Mouse (Mus musculus) layer of hippocampus, adult 2 months (tissue): ENCODE data around the gene Wnt6. TPM values are rescaled to one million over a fixed set of nuclear protein-coding genes. Genes with fewer than 3 reads are reported as not detected.
"Not testable (repeated sequence)": the region's sequence is repeated elsewhere in the genome, so short reads cannot be mapped to it uniquely, and the experiment has no call there.

Source experiments
- DNase-seq, 2 experiments: peaks; one replicate each; pipeline ENCODE4 v3.0.0; 2022; ENCODE audit warnings: low spot score in 2 of 2
- H3K27ac ChIP-seq: fragments of 200-600 bp; 2 replicates; pipeline ENCODE4 v1.8.1; 2022
- H3K4me3 ChIP-seq: fragments of 200-600 bp; 2 replicates; pipeline ENCODE4 v1.8.1; 2022; ENCODE audit warnings: mild to moderate bottlenecking
- CTCF ChIP-seq: fragments of 200-600 bp; conservative IDR thresholded peaks from 2 replicates; pipeline ENCODE4 v1.8.1; 2022; ENCODE audit warnings: antibody characterized with exemption, mild to moderate bottlenecking, moderate library complexity
- total RNA-seq, 2 experiments: library from RNA; stranded (reverse); gene quantifications; 2 replicates each; pipeline ENCODE4 v1.2.3; 2021

Wnt6 gene
- total RNA-seq, 2 experiments from 2014 or later = 0.79 to 1.1 TPM

DNA sequence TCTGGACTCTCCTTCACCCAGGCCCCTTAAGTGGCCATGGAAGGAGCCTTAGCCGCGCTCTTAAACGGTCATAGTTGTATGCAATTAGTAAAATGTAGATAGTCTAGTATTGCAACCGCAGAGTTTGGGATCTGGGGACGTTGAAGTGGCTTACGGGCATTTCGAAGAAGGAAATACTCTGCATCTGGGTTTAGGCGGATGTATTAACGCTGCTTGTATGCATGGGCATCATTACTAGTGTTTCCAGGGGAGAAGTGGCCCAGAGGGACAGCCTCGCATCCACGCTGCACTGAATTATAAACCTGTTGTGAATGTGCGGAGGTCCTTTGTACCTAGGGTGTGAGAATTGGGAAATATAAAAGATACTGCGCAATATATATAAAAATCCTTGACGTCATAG lies 45.5 kb downstream of the Wnt6 start:
- TF ChIP-seq CTCF = no peak
- Histone ChIP-seq H3K4me3 (peak overlapping the region; percentile 69), H3K27ac (peak overlapping the region; percentile 97)
- DNase-seq = no peak

- TF ChIP-seq CTCF = no peak
- Histone ChIP-seq H3K27ac (no peak overlapping the region), H3K4me3 (no peak overlapping the region)
- no peak for DNase-seq
These were observed 46.8 kb downstream of the Wnt6 start for GRCm38 (mm10) chr1:74818509-74818908.

DNA sequence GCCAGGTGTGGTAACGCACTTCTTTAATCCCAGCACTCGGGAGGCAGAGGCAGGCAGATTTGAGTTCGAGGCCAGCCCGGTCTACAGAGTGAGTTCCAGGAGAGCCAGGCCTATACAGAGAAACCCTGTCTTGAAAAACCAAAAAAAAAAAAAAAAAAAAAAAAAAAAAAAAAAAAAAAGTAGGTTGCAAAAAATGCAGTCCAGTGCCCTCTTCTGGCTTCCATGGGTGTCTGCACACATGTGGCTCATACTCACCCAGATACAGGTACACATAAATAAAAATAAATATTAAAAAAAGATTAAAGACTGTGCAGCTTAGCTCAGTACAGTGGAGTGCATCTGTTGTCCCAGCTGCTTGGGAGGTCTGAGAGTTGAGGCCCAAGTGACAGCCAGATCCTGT lies 51.9 kb downstream of the Wnt6 start:
- not testable (repeated sequence) for H3K27ac ChIP-seq, DNase-seq, H3K4me3 ChIP-seq
- TF ChIP-seq CTCF = peak; percentile 44

- H3K4me3 ChIP-seq = no peak overlapping the region
- TF ChIP-seq CTCF = no peak
- peak; percentile 60 to 74 for DNase-seq
- H3K27ac ChIP-seq = peak overlapping the region; percentile 63
These were observed 53.0 kb downstream of the Wnt6 start for GRCm38 (mm10) chr1:74824518-74825302.

DNA sequence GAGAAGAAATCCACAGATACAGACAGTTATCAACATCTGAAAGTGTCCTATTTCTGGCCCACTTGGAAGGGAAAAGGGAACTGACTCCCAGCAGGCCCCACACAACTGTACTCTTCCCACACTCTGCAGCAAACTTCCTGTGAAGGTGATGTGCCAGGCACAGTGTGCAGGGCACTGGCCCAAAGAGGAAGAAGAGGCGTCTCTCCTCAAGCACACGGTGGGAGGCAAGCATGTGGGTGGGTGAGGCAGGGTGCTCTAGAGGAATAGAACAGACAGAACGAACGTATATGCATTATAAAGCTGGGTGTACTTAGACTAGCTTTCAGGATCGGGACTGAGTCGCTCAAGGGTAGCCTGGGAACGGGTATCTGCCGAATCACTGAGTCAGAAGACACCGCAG lies 58.4 kb downstream of the Wnt6 start:
- Histone ChIP-seq H3K27ac (no peak overlapping the region), H3K4me3 (no peak overlapping the region)
- no peak for TF ChIP-seq CTCF
- DNase-seq = no peak

GRCm38 (mm10) chr1:74833255-74833654 lies 61.6 kb downstream of the Wnt6 start:
- DNase-seq = no peak
- no peak for TF ChIP-seq CTCF
- Histone ChIP-seq H3K27ac (no peak overlapping the region), H3K4me3 (no peak overlapping the region)

Other genes starting within 250 kb of the Wnt6 start
- 10 to 100 TPM; 18.4 to 20.4 TPM for gene Plcd4, start 229.0 kb upstream of the Wnt6 start, total RNA-seq
- gene Usp37, start 227.6 kb upstream of the Wnt6 start, total RNA-seq = 10 to 100 TPM; 22.9 to 23.4 TPM
- 10 to 100 TPM; 30.7 to 30.8 TPM for gene Zfp142, start 183.6 kb upstream of the Wnt6 start, total RNA-seq
- 10 to 100 TPM; 23.7 to 24.8 TPM for gene Bcs1l, start 183.6 kb upstream of the Wnt6 start, total RNA-seq
- 10 to 100 TPM; 67.7 to 71.5 TPM for gene Rnf25, start 170.5 kb upstream of the Wnt6 start, total RNA-seq
- gene Stk36, start 170.4 kb upstream of the Wnt6 start, total RNA-seq = 1 to 10 TPM; 3.3 to 5.6 TPM
- gene Ttll4, start 110.1 kb upstream of the Wnt6 start, total RNA-seq = 10 to 100 TPM; 23.9 to 24.5 TPM
- gene Cyp27a1, start 58.3 kb upstream of the Wnt6 start, total RNA-seq = 1 to 10 TPM; 2.7 to 3.1 TPM
- gene Prkag3, start 22.7 kb upstream of the Wnt6 start, total RNA-seq = not detected
- gene Wnt10a, start 19.6 kb downstream of the Wnt6 start, total RNA-seq = 1 to 10 TPM; 2.5 to 3.3 TPM
- 100 to 1,000 TPM; 193 to 196 TPM for gene Cdk5r2, start 83.0 kb downstream of the Wnt6 start, total RNA-seq
- not detected for gene Fev, start 113.5 kb downstream of the Wnt6 start, total RNA-seq
- not detected for gene Cryba2, start 121.3 kb downstream of the Wnt6 start, total RNA-seq
- gene Cfap65, start 163.7 kb downstream of the Wnt6 start, total RNA-seq = 1 to 10 TPM; 2.4 to 2.7 TPM
- gene Ihh, start 179.8 kb downstream of the Wnt6 start, total RNA-seq = under 1 TPM; 0.23 to 0.27 TPM